Mouse (Mus musculus): ENCODE results near the gene Sema3g. TPM values are rescaled to one million over a fixed set of nuclear protein-coding genes. Genes with fewer than 3 reads are reported as not detected.

Gene Sema3g
- polyA plus RNA-seq, 1 experiment from 2014 or later, result 0.51 TPM

GRCm38 (mm10) chr14:31233070-31233995, 15.7 kb downstream of the Sema3g start:
- peak overlapping the region; percentile 1; the same call in 1 of the 2 replicates for H3K27ac ChIP-seq (replicated peaks)

GRCm38 (mm10) chr14:31233996-31234591, 16.4 kb downstream of the Sema3g start:
- Histone ChIP-seq H3K4me3 (no peak overlapping the region), H3K4me2 (peak overlapping the region; percentile 11; the same call in 1 of the 2 replicates), H3K36me3 (peaks cover 2% of the 10 kb centered on the region; the same call in 1 of the 2 replicates), H3K4me1 (peaks cover 44% of the 10 kb centered on the region), H3K27me3 (replicated peaks) (no peaks in the 10 kb centered on the region), H3K9ac (peak overlapping the region; percentile 61; the same call in 1 of the 2 replicates), H3K27ac (replicated peaks) (no peak overlapping the region), H3K9me3 (no peaks in the 10 kb centered on the region)
- 11% methylated on average over 11 of the region's 11 CpGs for WGBS
- ATAC-seq (ENCODE audit: extremely low read depth, insufficient number of reproducible peaks, low FRiP score, low TSS enrichment), result peak; percentile 23; the same call in 1 of the 2 replicates

More at GRCm38 (mm10) chr14:31233070-31233995, 15.7 kb downstream of the Sema3g start:
- H3K4me2 ChIP-seq, result no peak overlapping the region
- no peak for ATAC-seq (ENCODE audit: extremely low read depth, insufficient number of reproducible peaks, low FRiP score, low TSS enrichment)
- H3K4me1 ChIP-seq, result peaks cover 52% of the 10 kb centered on the region
- 64% methylated on average over 14 of the region's 14 CpGs for WGBS
- no peak overlapping the region for H3K4me3 ChIP-seq
- H3K27me3 ChIP-seq (replicated peaks), result no peaks in the 10 kb centered on the region
- H3K9ac ChIP-seq, result no peak overlapping the region
- H3K9me3 ChIP-seq, result no peaks in the 10 kb centered on the region
- H3K36me3 ChIP-seq, result no peaks in the 10 kb centered on the region; the same call in 1 of the 2 replicates

- 73% methylated on average over 7 of the region's 7 CpGs for WGBS
- Histone ChIP-seq H3K9ac (no peak overlapping the region), H3K9me3 (no peaks in the 10 kb centered on the region), H3K27ac (replicated peaks) (no peak overlapping the region), H3K36me3 (peaks cover 2% of the 10 kb centered on the region; the same call in 1 of the 2 replicates), H3K4me2 (no peak overlapping the region), H3K4me3 (no peak overlapping the region), H3K4me1 (peaks cover 18% of the 10 kb centered on the region), H3K27me3 (replicated peaks) (no peaks in the 10 kb centered on the region)
- no peak for ATAC-seq (ENCODE audit: extremely low read depth, insufficient number of reproducible peaks, low FRiP score, low TSS enrichment)
Measured at GRCm38 (mm10) chr14:31237101-31237882, 19.6 kb downstream of the Sema3g start.

- Histone ChIP-seq H3K36me3 (peaks cover 2% of the 10 kb centered on the region; the same call in 1 of the 2 replicates), H3K27ac (replicated peaks) (no peak overlapping the region), H3K4me3 (no peak overlapping the region), H3K9ac (no peak overlapping the region), H3K9me3 (no peaks in the 10 kb centered on the region), H3K4me2 (no peak overlapping the region), H3K4me1 (peaks cover under 1% of the 10 kb centered on the region; the same call in 1 of the 2 replicates), H3K27me3 (replicated peaks) (no peaks in the 10 kb centered on the region)
- no peak for ATAC-seq (ENCODE audit: extremely low read depth, insufficient number of reproducible peaks, low FRiP score, low TSS enrichment)
- 70% methylated on average over 3 of the region's 3 CpGs for WGBS
Measured at GRCm38 (mm10) chr14:31240528-31240927, 22.9 kb downstream of the Sema3g start.

- no peak overlapping the region for H3K4me2 ChIP-seq
- H3K27ac ChIP-seq (replicated peaks), result no peak overlapping the region
- no peak overlapping the region for H3K9ac ChIP-seq
- peaks cover 20% of the 10 kb centered on the region for H3K4me1 ChIP-seq
- ATAC-seq (ENCODE audit: extremely low read depth, insufficient number of reproducible peaks, low FRiP score, low TSS enrichment), result no peak
- H3K9me3 ChIP-seq, result no peaks in the 10 kb centered on the region
- no peak overlapping the region for H3K4me3 ChIP-seq
- WGBS, result 73% methylated on average over 1 of the region's 1 CpGs
- no peaks in the 10 kb centered on the region for H3K36me3 ChIP-seq
- no peaks in the 10 kb centered on the region for H3K27me3 ChIP-seq (replicated peaks)
Measured at GRCm38 (mm10) chr14:31244777-31245176, 27.1 kb downstream of the Sema3g start.

GRCm38 (mm10) chr14:31245946-31246345, 28.3 kb downstream of the Sema3g start:
- Histone ChIP-seq H3K9me3 (no peaks in the 10 kb centered on the region), H3K27me3 (replicated peaks) (no peaks in the 10 kb centered on the region), H3K4me3 (no peak overlapping the region), H3K27ac (replicated peaks) (peak overlapping the region; percentile 53), H3K9ac (0 out of 2 replicates have a peak overlapping the region, but pooled peaks have one; percentile 1), H3K4me2 (no peak overlapping the region), H3K4me1 (peaks cover 27% of the 10 kb centered on the region), H3K36me3 (no peaks in the 10 kb centered on the region)
- WGBS, result 35% methylated on average over 1 of the region's 1 CpGs
- ATAC-seq (ENCODE audit: extremely low read depth, insufficient number of reproducible peaks, low FRiP score, low TSS enrichment), result no peak

- Histone ChIP-seq H3K9me3 (no peaks in the 10 kb centered on the region), H3K4me1 (peaks cover 38% of the 10 kb centered on the region), H3K27ac (replicated peaks) (no peak overlapping the region), H3K9ac (no peak overlapping the region), H3K4me3 (no peak overlapping the region), H3K36me3 (peaks cover 10% of the 10 kb centered on the region), H3K4me2 (no peak overlapping the region), H3K27me3 (replicated peaks) (no peaks in the 10 kb centered on the region)
- no peak for ATAC-seq (ENCODE audit: extremely low read depth, insufficient number of reproducible peaks, low FRiP score, low TSS enrichment)
- 87% methylated on average over 6 of the region's 6 CpGs for WGBS
Measured at GRCm38 (mm10) chr14:31248396-31248795, 30.7 kb downstream of the Sema3g start.

GRCm38 (mm10) chr14:31250222-31251083, 32.8 kb downstream of the Sema3g start:
- Histone ChIP-seq H3K4me1 (peaks cover 38% of the 10 kb centered on the region), H3K9me3 (no peaks in the 10 kb centered on the region), H3K27ac (replicated peaks) (peak overlapping the region; percentile 95), H3K9ac (peak overlapping the region; percentile 89), H3K36me3 (peaks cover 31% of the 10 kb centered on the region), H3K27me3 (replicated peaks) (no peaks in the 10 kb centered on the region), H3K4me3 (peak overlapping the region; percentile 71), H3K4me2 (peak overlapping the region; percentile 70)
- peak; percentile 65 for ATAC-seq (ENCODE audit: extremely low read depth, insufficient number of reproducible peaks, low FRiP score, low TSS enrichment)
- 17% methylated on average over 38 of the region's 38 CpGs for WGBS

GRCm38 (mm10) chr14:31251084-31251604, 33.5 kb downstream of the Sema3g start, which contains the start of the genes Phf7 and Bap1:
Gene Phf7, minus strand, starts transcription at chr14:31251317.
Gene Bap1, plus strand, starts transcription at chr14:31251450.
- Histone ChIP-seq H3K27ac (replicated peaks) (peak within 1 kb of the TSS; percentile 95), H3K4me3 (peak within 1 kb of the TSS; percentile 71), H3K9ac (peak within 1 kb of the TSS; percentile 94), H3K4me2 (peak within 1 kb of the TSS; percentile 87), H3K36me3 (peaks cover 38% of the 10 kb centered on the region), H3K27me3 (replicated peaks) (no peaks in the 10 kb centered on the region), H3K4me1 (peaks cover 32% of the 10 kb centered on the region), H3K9me3 (no peaks in the 10 kb centered on the region)
- ATAC-seq (ENCODE audit: extremely low read depth, insufficient number of reproducible peaks, low FRiP score, low TSS enrichment), result peak; percentile 87
- under 1% methylated on average over 75 of the region's 75 CpGs for whole genome bisulfite sequencing

GRCm38 (mm10) chr14:31251626-31252025, 34.0 kb downstream of the Sema3g start:
- H3K27me3 ChIP-seq (replicated peaks), result no peaks in the 10 kb centered on the region
- no peak for ATAC-seq (ENCODE audit: extremely low read depth, insufficient number of reproducible peaks, low FRiP score, low TSS enrichment)
- WGBS, result 2% methylated on average over 15 of the region's 18 CpGs
- peak overlapping the region; percentile 71 for H3K4me3 ChIP-seq
- peak overlapping the region; percentile 95 for H3K27ac ChIP-seq (replicated peaks)
- H3K9ac ChIP-seq, result peak overlapping the region; percentile 94
- peak overlapping the region; percentile 87 for H3K4me2 ChIP-seq
- H3K4me1 ChIP-seq, result peaks cover 27% of the 10 kb centered on the region
- no peaks in the 10 kb centered on the region for H3K9me3 ChIP-seq
- peaks cover 43% of the 10 kb centered on the region for H3K36me3 ChIP-seq

Data from heart, embryonic 13.5 days (tissue).